Mouse (Mus musculus) liver, postnatal 0 days (tissue): ENCODE measurements around the gene Polrmt.

ENCODE experiments used
- CTCF ChIP-seq: sonication (generic); IDR thresholded peaks from 2 replicates; pipeline ENCODE4 v1.5.1; 2016; ENCODE audit warnings: antibody characterized with exemption, low read depth
- EP300 ChIP-seq: IDR thresholded peaks from 2 replicates; pipeline ENCODE4 v1.6.1; 2016; ENCODE audit warnings: antibody characterized with exemption, low read depth, mild to moderate bottlenecking

DNA sequence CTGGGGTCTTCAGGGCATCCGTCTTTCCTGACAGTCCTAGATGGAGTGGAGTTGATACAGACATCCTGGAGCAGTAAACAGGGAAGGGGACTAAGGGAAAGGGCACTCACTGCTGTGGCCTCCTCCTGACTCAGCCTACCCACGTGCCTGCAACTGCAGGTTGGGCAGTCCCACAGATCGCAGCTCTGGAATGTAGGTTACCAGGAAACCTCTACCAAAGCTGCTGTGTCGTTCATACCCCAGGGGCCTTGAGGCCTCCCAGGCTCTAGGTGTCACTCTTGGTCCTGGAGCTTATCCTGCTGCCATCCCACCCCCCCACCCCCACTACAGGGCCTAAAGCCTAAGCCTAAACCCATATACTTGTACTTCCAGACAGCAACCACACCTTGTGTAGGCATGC, 38.6 kb downstream of the Polrmt start:
- TF ChIP-seq CTCF, result no peak
- TF ChIP-seq EP300, result no peak
